Mouse (Mus musculus) c-Kit-positive CD71-negative TER-119-negative erythroid progenitor cells, embryonic 14.5 days (primary cell): ENCODE data around the gene Zcchc3.
"Not testable (repeated sequence)": the region's sequence is repeated elsewhere in the genome, so short reads cannot be mapped to it uniquely, and the experiment has no call there.

Source experiments
- DNase-seq: peaks from one replicate; pipeline ENCODE4 v3.0.0-alpha.2; 2013; ENCODE audit warnings: low read depth

Zcchc3 gene

DNA sequence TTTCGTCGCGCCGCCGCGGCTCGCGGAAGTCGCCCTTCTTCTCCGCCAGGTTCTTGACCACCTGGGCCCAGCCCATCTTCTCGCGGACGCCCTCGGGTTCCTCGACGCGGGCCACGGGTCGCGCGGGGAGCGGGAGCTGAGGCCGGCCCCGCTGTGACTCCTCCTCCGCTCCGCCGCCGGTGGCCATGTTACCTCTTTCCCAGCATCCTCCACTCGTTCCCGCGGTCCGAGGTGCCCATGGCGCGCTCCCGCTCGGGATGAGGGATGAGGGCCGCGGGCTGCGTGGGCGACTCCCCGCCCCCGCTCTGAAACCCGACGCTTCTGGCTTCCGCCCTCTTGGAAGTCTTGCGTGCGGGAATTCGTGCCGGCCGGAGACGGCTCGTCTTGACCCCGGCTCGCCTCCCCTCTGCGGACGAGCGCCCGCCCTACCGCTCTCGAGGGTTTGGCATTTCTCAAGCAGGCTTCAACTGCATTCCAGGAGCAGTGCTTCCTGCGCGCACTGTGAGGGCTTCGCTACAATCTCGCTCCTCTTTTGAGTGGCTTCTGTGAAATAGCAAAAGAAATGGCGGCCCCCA is at the start of gene Zcchc3:
TSS of gene Zcchc3 (minus strand) at position 437 of the 575 bp plus-strand sequence.
- peak; percentile 66 for DNase-seq

DNA sequence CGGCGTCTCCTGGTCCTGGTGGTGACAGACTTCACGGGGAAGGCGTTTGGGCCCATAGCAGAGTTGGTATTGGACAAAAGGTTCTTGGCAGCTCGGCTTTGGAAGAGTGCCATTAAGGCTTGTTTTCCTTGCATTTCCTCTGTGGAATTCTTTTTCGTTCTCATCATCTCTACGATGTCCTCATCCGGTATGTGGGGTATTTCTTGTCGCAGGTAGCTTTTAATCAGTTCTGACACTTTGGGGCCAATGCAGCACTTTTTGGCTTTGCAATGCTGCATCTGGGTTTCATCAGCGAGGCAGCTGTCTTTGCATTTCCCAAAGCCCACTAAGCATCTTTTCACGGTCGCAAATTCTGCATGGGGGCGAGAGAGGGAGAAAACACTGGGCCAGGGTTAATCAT is 44.4 kb upstream of the Zcchc3 start:
- no peak for DNase-seq

DNA sequence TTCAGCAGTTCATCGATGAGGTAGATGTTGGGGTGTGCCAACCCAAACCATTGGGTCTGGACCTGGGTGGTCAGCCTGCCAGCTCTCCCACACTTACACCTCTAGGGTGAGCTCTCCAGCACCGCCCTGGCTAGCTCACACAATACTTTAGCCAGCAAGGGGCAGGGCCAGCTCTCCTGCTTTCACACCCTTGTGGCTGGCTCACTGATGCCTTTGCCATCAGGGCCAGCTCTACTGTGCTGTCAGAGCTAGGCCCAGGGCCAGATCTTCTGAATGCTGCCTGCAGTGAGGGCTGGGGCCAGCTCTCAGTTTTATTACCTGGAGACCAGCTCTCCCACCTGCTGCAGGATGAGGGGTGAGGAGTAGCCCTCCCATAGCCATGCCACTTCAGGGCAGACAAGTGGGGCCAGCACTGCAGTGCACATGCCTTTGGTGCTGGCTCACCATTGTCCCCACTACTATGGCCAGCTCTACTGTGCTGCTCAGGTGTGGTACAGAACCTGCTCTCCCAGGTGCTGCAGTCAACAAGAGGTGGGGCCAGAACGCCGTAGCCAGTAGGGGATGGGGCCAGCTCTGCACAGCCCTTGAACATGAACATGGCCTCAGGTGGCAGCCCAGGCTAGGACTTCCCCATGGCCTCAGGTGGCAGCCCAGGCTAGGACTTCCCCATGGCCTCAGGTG is 37.4 kb upstream of the Zcchc3 start:
- no peak for DNase-seq

DNA sequence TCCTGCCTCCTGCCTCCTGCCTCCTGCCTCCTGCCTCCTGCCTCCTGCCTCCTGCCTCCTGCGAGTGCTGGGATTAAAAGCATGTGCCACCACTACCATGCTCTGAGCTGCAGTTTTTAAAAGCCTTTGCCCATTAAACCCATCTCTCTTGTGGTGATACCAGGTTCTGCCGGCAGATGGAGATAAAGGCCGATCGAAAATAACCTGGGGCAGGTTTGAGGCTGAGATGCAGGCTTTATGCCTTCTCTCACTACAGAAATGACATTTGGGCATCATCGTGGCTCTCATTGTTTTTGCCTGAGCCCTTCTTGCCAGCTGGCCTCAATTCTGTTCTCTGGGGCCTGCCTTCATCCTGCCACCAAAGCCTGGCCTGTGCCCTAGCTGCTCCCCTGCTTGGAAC is 35.4 kb upstream of the Zcchc3 start:
- DNase-seq = peak; percentile 66

DNA sequence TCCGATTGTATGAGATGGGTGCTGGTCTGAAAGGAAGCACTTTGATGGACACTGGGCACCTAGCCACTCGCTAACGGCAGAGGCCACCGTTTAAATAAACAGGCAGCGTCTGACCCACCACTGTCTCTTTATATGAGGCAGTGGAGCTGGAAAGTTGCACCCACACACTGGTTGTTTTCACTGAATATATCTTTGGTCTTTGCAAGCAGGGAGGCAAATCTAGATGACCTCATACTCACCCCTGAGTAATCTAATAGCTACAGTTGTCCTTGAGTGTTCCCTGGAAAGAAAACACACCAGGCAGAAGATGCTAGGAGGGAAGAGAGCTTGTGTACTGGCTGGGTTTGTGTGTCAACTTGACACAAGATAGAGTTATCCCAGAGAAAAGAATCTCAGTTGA is 32.6 kb upstream of the Zcchc3 start:
- no peak for DNase-seq

DNA sequence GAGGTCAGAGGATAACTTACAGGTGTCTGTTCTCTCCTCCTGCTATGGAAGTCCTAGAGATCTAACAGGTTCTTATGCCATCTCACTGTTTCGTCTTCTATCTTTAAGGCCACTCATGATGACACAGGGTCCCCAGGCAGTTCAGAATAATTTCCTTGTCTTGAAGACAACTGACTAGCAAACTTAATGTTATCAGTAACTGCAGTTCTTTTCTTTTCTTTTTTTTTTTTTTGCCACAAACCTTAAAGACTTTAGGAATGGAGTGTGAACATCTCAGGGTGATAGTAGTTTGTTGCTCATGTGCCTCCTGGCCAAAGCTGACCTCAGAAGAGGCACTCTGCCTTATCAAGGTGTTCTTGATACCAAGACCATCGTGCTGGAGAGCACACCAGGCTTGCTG is 31.8 kb upstream of the Zcchc3 start:
- no peak for DNase-seq

DNA sequence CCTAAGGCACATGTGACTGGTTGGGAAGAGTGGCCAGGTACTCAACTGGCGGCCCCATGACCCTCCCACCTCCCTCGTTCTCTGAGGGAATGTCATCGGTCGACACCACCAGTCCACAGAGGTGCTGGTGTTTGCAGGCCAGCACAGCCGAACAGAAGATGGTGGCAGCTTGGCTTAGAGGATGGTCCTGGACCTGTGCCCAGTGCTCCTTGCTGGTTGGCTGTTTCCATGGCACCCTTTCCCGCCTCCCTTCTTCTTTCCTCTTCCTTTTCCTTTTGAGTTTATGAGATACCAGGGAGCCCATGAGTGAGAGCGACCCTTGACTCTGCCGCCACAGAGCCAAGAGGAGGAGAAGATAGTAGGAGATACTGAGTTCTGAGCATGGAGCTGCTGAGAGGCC is 28.5 kb upstream of the Zcchc3 start:
- no peak for DNase-seq

DNA sequence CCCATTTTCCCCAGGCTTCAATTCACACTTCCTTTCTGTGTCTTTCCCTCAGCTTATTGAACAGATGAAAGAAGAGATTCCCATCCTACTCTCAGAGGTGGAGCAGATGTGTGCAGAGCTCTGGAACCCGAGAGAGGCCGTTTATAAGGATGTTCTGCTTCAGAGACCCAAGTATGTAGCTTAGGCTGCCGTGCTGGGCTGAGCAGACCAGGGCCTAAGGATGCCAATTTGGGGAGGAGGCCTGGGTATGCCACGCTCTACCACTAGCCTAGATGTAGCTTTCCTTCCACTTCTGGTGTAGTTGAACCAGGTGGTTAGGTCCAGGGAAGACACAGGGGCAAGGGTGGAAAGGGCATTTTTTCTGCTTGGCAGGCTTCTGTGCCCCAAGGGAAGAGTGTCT is 27.5 kb upstream of the Zcchc3 start:
- no peak for DNase-seq

DNA sequence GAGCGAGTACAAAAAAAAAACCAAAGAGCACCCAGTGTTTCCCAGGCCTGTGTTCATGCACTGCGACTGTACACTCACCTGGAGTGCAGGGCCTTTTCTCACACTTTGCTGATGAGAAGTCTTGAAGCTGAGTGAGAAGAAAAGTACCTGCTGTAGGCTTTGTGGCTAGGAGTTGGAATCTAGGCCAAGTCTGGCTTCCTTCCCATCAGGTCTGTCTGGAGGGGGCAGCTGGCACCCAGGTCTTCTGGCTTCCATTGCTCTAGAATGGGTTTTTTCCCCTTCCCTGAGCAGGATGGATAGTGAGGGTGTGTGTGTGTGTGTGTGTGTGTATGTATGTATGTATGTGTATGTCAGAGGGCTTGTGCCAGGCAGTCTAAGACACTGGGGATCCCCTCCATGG is 25.0 kb upstream of the Zcchc3 start:
- DNase-seq = no peak

DNA sequence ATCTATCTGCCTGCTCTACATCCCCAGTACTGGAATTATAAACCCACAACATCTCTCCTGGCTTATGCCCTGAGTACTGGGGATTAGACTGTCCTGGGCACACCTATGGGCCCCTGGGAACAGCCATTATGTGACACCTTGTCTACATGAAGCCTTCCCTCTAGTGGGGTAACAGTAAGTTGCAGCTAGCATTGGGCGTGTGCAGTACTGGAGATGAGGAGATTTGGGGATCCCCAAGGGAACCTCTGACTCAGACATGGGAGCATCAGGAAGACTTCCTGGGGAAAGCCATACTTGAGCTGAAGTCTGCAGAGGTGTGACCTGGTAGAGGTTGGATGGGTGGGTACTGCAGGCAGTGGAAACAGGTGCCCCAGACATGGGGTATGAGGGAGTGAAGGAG is 24.1 kb upstream of the Zcchc3 start:
- no peak for DNase-seq

DNA sequence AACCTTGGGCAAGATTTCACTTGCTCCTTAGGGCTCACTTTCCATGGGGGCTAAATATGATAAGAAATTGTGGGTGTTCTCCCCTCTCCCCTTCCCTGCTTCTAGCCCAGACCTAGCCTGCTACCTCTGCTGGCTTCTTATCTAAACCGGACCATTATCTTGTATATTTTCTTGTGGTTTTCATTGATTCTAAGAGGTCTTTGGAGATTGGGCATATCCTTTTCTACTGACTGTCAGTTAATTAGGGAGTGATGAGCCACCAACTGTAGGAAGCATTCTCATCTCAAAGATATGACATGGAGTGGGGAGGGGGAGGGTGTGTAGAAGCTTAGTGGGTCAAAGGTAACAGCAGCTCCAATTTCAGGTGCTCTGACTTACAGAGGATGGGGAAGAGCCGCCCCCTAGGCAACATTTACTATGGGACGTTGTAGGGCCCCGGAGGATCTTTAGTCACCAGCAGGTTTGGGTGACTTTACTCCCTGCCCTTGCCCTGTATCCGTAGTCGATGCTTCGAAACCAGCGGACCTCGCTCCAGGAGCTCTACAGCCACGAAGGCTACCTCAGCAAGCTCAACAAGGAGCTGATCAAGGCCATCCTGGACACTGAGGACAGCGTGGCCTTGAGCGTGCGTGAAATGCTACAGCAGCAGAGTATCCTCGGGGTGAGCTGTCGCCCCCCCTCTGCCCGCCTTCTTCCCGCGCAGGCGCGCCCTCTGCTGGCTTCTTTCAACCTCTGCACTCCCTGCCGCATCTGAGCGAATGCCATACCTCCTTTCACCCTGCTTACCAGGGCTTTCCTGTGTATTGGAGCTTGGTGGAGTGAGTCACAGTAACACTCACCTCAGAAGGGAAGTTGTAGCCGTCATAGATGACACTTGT is 22.4 kb upstream of the Zcchc3 start:
- peak; percentile 74 for DNase-seq

DNA sequence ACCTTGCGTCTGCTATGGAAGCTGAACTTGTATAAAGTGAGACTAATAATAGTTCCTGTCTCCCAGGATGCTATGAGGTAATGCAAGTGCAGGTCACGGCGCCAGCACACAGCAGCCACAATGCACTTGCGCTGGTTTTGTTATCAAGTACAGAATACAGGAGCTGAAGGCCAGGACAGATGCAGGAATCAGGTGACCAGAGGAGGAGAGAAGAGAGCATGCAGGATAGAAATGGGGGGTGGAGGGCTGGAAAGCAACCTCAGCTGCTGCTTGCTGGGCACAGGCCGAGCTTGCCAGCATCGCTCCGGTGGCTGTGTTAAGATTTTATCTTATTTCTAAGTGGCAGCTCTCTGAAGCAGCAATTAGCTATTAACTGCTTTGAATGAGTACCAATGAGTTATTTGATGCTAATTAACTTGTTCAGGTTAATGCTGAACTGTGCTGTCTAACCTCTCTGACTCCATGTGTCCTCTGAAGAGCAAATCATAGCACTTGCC is 21.6 kb upstream of the Zcchc3 start:
- DNase-seq = no peak

DNA sequence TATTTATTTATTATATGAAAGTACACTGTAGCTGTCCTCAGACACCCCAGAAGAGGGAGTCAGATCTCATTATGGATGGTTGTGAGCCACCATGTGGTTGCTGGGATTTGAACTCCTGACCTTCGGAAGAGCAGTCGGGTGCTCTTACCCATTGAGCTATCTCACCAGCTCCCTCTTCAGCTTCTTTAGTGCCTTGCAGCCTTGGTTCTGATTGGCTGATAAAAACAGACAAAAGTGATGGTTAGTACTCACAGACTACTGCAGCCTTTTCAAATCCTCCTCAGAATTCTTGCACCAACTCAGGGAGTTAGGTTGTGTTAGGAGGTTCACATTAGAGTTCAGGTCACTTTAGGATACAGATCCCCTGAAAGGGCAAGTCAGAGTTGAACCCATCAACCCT is 13.7 kb upstream of the Zcchc3 start:
- DNase-seq = not testable (repeated sequence)

DNA sequence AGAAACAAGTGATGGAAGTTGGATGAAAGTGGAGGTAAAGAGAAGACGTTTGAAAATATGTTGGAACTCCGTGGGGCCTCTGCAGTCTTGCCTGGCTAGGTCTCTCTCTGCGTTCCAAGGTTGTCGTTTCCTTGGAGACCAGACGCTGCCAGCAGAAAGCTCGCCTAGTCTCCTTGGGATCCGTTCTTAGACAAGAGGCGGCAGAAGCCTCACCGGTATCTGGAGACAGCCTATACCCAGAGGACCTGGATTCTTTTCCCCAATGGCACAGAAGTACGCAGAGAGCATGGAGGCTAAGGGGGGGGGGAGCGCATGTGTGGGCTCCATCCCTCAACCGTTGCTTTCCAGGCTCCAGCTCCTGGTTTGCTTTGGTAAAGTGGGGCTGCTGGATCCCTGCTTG is 12.7 kb upstream of the Zcchc3 start:
- DNase-seq = no peak

DNA sequence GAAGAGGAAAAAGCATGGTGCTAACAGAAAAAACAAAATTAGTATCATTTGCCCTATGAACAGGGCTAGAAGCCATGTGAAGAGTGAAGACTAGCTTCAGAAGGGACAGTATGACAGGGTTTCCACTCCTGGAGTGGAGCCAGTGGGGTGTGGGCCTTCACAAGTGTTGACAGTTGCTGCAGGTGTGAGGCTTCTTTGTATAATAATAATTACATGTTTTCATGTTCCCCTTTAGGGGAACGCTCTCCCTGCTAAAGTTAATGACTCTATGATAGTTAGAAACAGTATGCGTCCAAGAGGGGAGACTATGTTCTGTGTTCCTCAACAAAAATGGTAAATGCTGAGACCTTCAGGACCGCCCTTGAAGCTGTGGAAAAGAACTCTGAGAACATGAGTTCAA is 959 bp upstream of the Zcchc3 start:
- no peak for DNase-seq

DNA sequence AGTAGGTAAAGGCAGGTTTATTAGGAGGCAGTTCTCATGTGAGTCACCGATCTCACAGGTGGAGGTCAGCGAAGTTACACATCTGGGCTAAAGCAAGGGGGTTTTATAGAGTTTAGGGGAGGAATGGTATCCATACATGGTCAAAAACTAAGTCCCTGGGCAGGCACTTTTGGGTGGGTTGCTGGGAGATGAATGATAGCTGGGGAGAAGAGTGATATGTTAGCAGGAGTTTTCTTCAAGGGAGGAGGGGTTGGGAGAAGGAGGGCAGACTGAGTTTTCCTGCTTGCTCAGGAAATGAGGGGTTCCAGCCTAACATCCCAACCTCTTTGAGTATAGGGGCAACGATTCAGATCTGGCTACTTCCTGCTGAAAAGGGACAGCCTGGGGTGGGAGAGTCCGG is 460 bp upstream of the Zcchc3 start, which contains the start of gene 6820408C15Rik:
TSS of gene 6820408C15Rik (plus strand) at position 301 of the 400 bp plus-strand sequence.
- no peak for DNase-seq

DNA sequence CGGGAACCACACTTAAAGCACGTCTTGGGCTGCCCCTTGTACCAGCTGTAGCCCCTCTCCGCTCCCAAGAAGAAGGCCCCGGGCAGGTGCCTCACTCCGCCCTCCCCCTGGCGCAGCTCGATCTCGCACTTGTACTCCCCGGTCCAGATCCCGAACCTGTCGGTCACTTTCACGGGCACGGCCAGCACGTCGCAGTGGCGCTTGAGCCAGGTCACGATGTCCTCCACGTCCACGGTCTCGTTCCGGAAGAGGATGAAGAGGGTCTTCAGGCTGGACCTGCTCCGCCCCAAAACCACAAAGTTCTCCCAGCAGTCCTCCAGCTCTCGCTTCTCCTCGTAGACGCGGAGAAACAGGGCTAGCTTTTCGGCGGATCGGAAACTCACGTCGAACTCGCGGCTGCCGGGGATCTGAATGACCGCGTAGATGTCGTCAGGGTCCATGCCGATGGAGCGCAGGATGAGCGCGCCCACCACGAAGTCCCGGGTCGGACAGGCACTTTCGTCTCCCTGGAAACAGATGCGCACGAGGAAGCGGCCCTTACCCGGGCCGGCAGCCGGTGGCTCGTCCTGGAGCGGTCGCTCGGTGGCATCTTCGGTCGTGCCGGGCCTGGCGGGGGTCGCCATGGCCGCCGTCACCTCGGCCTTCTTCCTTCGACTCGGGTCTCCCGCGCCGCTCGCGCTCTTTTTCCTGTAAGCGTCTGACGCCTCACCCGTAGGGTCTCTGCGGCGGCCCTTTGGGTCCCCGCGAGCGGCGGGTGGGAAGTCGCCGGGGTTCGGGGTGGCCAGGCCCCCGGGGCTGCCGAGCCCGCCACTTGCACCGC is 852 bp downstream of the Zcchc3 start:
- no peak for DNase-seq

DNA sequence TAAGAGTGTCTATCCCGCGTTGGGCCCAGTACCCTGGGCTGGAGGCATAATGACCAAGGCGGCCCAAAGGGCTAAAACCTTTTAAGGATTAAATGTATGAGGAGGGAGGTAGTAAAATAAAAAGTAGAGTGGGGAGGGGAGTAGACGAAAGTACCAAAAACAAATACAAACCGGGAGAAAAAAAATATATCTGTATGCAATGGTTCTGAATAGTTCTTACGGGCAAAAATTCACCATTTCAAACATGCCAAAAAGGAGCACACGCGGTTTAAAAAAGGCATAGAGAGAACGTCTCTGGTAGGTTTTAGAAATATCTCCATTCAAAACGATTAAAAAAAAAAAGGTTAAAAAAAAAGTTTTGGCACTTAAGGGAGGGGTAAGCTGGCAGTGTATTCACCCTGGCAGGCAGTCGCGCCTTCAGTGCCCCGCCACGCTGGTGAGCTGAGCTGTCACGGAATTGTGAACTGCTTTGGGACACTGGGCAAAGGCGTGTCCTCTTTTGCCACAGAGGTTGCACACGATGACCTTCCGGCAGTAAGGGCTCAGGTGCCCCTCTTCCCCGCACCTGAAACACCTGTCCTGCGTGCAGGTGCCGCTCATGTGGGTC is 1.6 kb downstream of the Zcchc3 start:
- DNase-seq = no peak

DNA sequence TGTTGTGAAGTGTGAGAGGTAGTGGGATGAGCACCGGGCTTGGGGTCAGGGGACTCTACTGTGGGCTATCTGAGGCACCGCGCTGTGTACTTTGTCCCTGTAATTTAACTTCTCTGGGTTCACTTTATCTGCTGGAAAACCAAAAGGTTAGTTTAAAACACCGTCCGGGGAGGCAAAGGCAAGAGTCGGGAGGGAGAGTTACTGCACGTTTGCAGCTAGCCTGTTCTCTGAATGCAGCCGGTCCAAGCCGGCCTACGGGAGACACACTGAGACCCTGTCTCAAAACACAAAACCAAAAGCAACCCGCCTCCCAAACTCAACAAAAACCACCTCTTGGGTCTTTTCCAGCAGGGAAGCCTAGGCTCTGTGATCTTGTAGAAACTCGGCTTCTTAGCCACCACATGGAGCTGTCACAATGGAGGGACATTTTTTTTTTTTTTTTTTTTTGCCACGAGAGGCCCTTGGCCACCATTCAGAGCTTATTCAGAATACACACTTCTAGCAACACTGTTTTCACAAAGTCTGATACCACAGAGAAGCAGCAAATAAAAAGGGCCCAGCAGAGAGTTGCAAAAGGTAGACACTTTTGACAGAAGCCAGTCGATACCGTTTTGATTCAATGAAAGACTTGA is 2.2 kb downstream of the Zcchc3 start:
- DNase-seq = no peak

DNA sequence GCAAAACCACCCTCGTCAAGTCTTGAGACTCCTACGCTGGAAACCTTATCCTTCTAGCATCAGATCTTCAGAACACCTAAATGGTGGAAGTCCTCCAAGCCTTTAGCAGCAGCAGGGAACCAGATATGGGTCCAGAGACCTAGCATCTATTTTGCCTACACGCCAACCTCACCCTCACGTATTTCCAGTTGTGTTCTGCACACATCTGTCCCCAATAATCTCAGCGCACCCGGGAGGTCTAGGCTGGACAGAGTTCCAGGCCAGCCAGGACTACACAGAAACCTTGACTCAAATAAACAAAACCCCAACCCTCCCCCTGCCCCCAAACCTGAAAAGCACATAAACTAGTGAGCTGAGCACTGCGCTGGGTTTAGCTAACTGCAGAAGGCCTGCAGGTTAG is 3.4 kb downstream of the Zcchc3 start:
- no peak for DNase-seq

DNA sequence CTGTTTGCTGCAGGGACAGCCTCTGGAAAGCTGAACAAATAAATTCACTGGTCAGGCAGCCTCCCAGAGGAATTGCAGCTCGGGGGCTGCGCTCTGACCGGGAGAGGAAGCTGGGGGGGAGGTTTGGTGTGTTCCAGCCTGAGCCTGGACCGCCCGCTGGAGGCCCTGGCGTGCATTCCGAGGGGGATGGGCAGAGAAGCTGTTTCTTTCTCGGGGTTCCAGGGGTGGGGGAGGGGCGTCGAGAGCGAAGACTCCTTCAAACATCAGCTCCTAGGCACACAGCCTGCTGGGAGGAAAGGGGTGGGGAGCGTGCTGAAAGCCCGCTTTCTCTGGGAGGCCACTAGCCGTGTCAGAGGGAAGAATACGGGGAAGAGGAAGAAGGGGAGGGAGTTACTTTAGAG is 3.9 kb downstream of the Zcchc3 start:
- no peak for DNase-seq
